Mouse (Mus musculus) neural tube, embryonic 11.5 days (tissue): ENCODE data around the gene Tsr2. TPM values are rescaled to one million over a fixed set of nuclear protein-coding genes. Genes with fewer than 3 reads are reported as not detected.

Source experiments
- polyA plus RNA-seq: library from polyadenylated mRNA; unstranded; fragments of >200 nt; fragmentation: Nextera tagmentation; extraction: Ambion mirVana; gene quantifications from 2 replicates; pipeline ENCODE4 v1.2.1, GENCODE M21; 2014

The Tsr2 gene
- polyA plus RNA-seq, 1 experiment from 2014 or later = 44.8 TPM

Other genes starting within 250 kb of the Tsr2 start
- 44.3 and 49.8 TPM in 2 replicates for gene Gnl3l, start 79.2 kb downstream of the Tsr2 start, polyA plus RNA-seq
- 10.8 and 11.5 TPM in 2 replicates for gene Fgd1, start 50.4 kb downstream of the Tsr2 start, polyA plus RNA-seq
- 13.7 and 15.1 TPM in 2 replicates for gene Wnk3, start 101.5 kb upstream of the Tsr2 start, polyA plus RNA-seq
- gene Fam120c, start 247.6 kb upstream of the Tsr2 start, polyA plus RNA-seq = 3.4 and 3.6 TPM in 2 replicates